Mouse (Mus musculus) MEL (cell line): Measurements from ENCODE around the gene Stmn1.

Experiments
- CTCF ChIP-seq, 3 experiments: IDR thresholded peaks in 2 of 3; conservative IDR thresholded peaks in 1 of 3; 2 replicates each; pipeline ENCODE4 v1.5.1; 2011 to 2012; ENCODE audit warnings: low read length in 3 of 3, low read depth in 2 of 3, mild to moderate bottlenecking in 2 of 3, improper control_type of control experiment in 1 of 3, inconsistent platforms in 1 of 3, mixed read lengths in 1 of 3, moderate library complexity in 1 of 3; ENCODE audit not compliant: control insufficient read depth in 1 of 3, insufficient read depth in 1 of 3, poor library complexity in 1 of 3, severe bottlenecking in 1 of 3
- EP300 ChIP-seq, 2 experiments: IDR thresholded peaks; 2 replicates each; pipeline ENCODE4 v1.6.1; 2011; ENCODE audit warnings: improper control_type of control experiment in 2 of 2, low read length in 2 of 2, low read depth in 1 of 2, mild to moderate bottlenecking in 1 of 2
- MAX ChIP-seq: IDR thresholded peaks from 2 replicates; pipeline ENCODE4 v1.6.1; 2011; ENCODE audit warnings: low read length, improper control_type of control experiment

- TF ChIP-seq CTCF (IDR thresholded peaks at IDR 0.05 in 2 of 3, conservative IDR thresholded peaks at IDR 0.05 in 1 of 3; ENCODE audit: control insufficient read depth in 1 of 3, insufficient read depth in 1 of 3, low read depth in 2 of 3, low read length in 3 of 3, poor library complexity in 1 of 3, severe bottlenecking in 1 of 3) (no peak), MAX (no peak), EP300 (IDR thresholded peaks at IDR 0.05; ENCODE audit: low read depth in 1 of 2, low read length in 2 of 2) (no peak)
Observed at GRCm38 (mm10) chr4:134473764-134474163, 5.6 kb downstream of the Stmn1 start.
